Mouse (Mus musculus) inflammation-experienced regulatory T-cells (primary cell): ENCODE data around the gene Zfp951. TPM values are rescaled to one million over a fixed set of nuclear protein-coding genes. Genes with fewer than 3 reads are reported as not detected.

ENCODE experiments used
- polyA plus RNA-seq, 2 experiments: library from polyadenylated mRNA; unstranded; fragments of 100-300 nt; shearing (Covaris generic); gene quantifications; one replicate each; pipeline ENCODE4 v1.2.1; 2017

Zfp951 gene
- polyA plus RNA-seq: 10 to 100 TPM; 10.2 to 11.8 TPM

GRCm38 (mm10) chr5:104859962-104860525 lies at the start of gene Zfp951:
Zfp951 (minus strand) TSS chr5:104860070.

Other genes with a start within 250 kb of the Zfp951 start
- 10 to 100 TPM; 27.6 to 43.4 TPM for gene Abcg3, start 122.6 kb upstream of the Zfp951 start, polyA plus RNA-seq